Mouse (Mus musculus) frontal cortex, adult (tissue): ENCODE results near the gene Crhbp.

Experiments used
- ATAC-seq: cut with Nextera tagmentation; 2 replicates; pipeline ENCODE4 v1.9.2; 2017; ENCODE audit warnings: mild to moderate bottlenecking, moderate library complexity, mixed read lengths; ENCODE audit not compliant: low TSS enrichment

Crhbp gene

GRCm38 (mm10) chr13:95419204-95419749, 25.4 kb downstream of the Crhbp start:
- ATAC-seq, result no peak

- ATAC-seq, result no peak
Observed at GRCm38 (mm10) chr13:95418575-95419203, 26.0 kb downstream of the Crhbp start.

DNA sequence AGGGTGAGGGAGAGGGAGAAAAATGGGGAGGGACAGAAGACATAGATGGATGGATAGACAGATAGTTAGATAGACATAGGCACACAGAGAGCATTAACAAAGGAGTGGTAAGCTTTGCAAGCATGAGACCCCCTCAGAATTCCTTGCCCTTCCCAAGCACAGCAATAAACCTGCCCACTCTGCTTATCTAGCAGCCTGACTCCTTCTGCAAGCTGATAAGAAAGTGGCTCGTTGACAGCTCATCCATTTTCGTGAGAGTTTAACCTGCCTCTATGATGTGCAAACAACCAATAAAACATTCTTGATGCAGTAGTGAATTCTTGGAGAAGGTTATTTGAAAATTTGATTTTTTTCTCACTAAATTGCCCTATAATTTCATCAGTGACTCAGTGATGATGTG, 32.5 kb downstream of the Crhbp start:
- no peak for ATAC-seq

- ATAC-seq, result peak; percentile 79
Observed at GRCm38 (mm10) chr13:95393242-95393641, 51.5 kb downstream of the Crhbp start.

DNA sequence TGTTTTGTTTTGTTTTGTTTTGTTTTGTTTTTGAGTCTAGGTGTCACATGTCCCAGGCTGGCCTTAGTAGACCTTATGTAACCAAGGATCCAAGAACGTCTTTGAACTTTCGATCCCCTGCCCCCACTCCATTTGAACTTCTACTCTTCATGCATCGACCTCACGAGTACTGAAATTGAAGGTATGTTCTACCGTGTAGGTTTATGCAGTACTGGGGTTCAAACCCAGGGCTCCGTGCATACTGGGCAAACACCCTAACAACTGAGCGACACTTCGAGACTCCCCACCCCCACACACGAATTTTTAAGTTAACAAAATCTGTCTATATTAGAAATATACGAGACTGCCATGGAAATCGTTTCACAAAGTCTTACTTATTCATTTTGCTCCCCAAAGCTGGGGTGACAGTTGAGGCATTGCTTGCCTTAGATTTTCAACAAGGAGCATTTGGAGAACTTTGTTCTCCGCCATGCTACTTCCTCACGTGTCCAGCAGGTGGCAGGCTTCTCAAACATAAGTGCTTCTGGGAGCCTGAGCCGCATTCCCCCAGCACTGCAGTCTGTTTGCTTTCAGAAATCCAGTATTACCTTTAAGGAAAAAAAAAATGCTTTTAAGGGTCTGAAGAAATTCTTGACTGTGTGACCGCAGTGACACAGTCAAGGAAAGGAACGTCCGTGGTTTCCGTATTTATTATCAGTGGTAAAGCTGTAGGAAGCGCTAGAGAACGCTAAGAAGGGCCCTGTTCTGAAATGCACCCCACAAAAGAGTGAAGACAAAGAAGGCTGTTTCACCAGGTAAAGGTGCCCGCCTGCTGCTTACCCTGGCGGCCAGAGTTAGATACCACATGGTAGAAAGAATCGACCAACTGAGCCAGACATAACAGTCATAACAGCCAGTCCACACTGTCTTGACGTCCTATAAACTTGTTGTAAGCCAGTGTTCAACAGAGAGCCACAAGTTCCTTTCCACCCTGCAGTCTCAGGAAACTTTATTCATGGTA, 54.6 kb downstream of the Crhbp start:
- peak; percentile 87 for ATAC-seq

GRCm38 (mm10) chr13:95388226-95388625, 56.5 kb downstream of the Crhbp start:
- ATAC-seq, result no peak

GRCm38 (mm10) chr13:95382418-95382817, 62.3 kb downstream of the Crhbp start:
- ATAC-seq, result no peak
